Mouse (Mus musculus): Measurements from ENCODE around the gene Polr2b.

DNA sequence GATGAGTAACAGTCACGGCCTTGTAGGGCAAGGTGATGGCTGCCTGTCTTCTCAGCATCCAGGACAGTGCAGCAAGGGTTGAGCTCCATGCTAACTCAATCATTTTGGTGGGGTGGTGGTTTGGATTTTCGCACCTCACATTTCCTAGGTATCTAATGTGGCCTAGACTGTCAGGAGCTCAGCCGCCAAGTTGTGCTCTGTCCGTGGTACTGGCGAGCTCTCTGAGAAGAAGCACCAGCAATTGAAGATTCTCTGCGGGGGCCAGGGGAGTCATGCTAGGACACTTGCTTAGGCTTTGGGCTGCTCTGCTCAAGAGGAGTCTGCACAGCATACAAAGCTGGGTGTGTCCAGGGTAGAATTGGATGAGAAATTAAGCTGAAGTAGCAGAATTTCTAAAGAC is 22.0 kb upstream of the Polr2b start:
- TF ChIP-seq MEF2A (IDR thresholded peaks at IDR 0.05; ENCODE audit: extremely low read depth, insufficient replicate concordance, low read depth, low read length, poor library complexity, severe bottlenecking) = no peak
- TF ChIP-seq ZMIZ1 (IDR thresholded peaks at IDR 0.05; ENCODE audit: low read depth, low read length) = no peak
- TF ChIP-seq ETS1 (IDR thresholded peaks at IDR 0.05; ENCODE audit: low read depth, low read length) = no peak
- TF ChIP-seq CTCF (IDR thresholded peaks at IDR 0.05 in 2 of 3, conservative IDR thresholded peaks at IDR 0.05 in 1 of 3; ENCODE audit: control insufficient read depth in 1 of 3, insufficient read depth in 1 of 3, low read depth in 2 of 3, low read length in 3 of 3, poor library complexity in 1 of 3, severe bottlenecking in 1 of 3) = no peak
- TF ChIP-seq MAFK (IDR thresholded peaks at IDR 0.05; ENCODE audit: borderline replicate concordance, low read depth, low read length) = no peak
- no peak for TF ChIP-seq ZKSCAN1 (IDR thresholded peaks at IDR 0.05; ENCODE audit: low read depth, low read length)
- no peak for TF ChIP-seq ZNF384 (IDR thresholded peaks at IDR 0.05; ENCODE audit: low read depth, low read length)
